ENCODE assay signal across 8 mouse cellular contexts in the genomic region with DNA sequence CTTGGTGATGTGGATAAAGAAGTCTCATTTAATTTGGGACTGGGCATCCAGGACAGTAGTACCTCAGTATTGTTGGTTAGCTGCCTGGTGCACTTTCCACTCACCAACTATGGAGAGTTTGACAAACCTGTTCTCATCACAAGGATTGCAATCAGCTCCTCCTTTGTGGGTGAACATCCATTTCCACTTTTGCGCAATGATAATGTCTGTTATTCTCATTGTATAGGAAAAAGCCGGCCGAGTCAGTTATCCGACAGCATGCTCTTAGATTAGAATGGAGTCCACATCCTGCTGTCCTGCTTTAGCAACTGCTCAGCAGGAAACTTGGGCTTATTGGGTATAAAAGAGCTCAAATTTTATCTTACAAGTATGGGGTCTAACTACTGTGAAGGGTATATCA. TPM values are rescaled to one million over a fixed set of nuclear protein-coding genes. Genes with fewer than 3 reads are reported as not detected.
DNase-seq lines count a peak whose midpoint lies in the region; ATAC-seq and TF ChIP-seq lines count a peak whose summit lies in the region.

No protein-coding gene starts in this region.

- peak overlapping the region; percentile 91 for H3K27ac ChIP-seq in forebrain, embryonic 10.5 days
- no peak overlapping the region for H3K27ac ChIP-seq in forebrain, postnatal 0 days (ENCODE audit: low read depth, low read length)
- no peak overlapping the region for H3K27ac ChIP-seq in ES-Bruce4 (ENCODE audit: insufficient read depth, low read length)
- no peak overlapping the region for H3K27ac ChIP-seq in heart, postnatal 0 days (ENCODE audit: low read depth)
- no peak overlapping the region; the same call in 1 of the 2 replicates for H3K27ac ChIP-seq in liver, embryonic 16.5 days (ENCODE audit: low read length)

- no peak overlapping the region for H3K9ac ChIP-seq in forebrain, postnatal 0 days
- peak overlapping the region; percentile 74 for H3K9ac ChIP-seq in ES-Bruce4 (ENCODE audit: low read depth, poor library complexity, severe bottlenecking)
- no peak overlapping the region for H3K9ac ChIP-seq in heart, postnatal 0 days (replicated peaks; ENCODE audit: low read depth, low read length)
- H3K9ac ChIP-seq in liver, embryonic 16.5 days (ENCODE audit: low read depth, low read length), result no peak overlapping the region

- H3K4me3 ChIP-seq in forebrain, embryonic 10.5 days, result peak overlapping the region; percentile 79
- H3K4me3 ChIP-seq in forebrain, postnatal 0 days (ENCODE audit: low read depth, low read length), result no peak overlapping the region
- no peak overlapping the region for H3K4me3 ChIP-seq in ES-Bruce4 (ENCODE audit: low read depth, low read length)
- peak overlapping the region; percentile 75 for H3K4me3 ChIP-seq in heart, postnatal 0 days (ENCODE audit: low read depth, low read length)
- peak overlapping the region; percentile 73; the same call in 1 of the 2 replicates for H3K4me3 ChIP-seq in liver, embryonic 16.5 days (ENCODE audit: low read depth, low read length)

- no peak for ATAC-seq in forebrain, postnatal 0 days
- ATAC-seq in heart, postnatal 0 days (ENCODE audit: insufficient read depth, low read depth), result no peak
- no peak for ATAC-seq in liver, embryonic 16.5 days (ENCODE audit: low read depth)

- peaks cover 19% of the 10 kb centered on the region for H3K4me1 ChIP-seq in forebrain, embryonic 10.5 days
- peaks cover 6% of the 10 kb centered on the region; the same call in 1 of the 2 replicates for H3K4me1 ChIP-seq in forebrain, postnatal 0 days (ENCODE audit: insufficient read depth)
- H3K4me1 ChIP-seq in ES-Bruce4 (ENCODE audit: control insufficient read depth, insufficient read depth, low read length), result no peaks in the 10 kb centered on the region
- peaks cover 13% of the 10 kb centered on the region for H3K4me1 ChIP-seq in heart, postnatal 0 days (ENCODE audit: control insufficient read depth, insufficient read depth)
- peaks cover 21% of the 10 kb centered on the region for H3K4me1 ChIP-seq in liver, embryonic 16.5 days (ENCODE audit: control insufficient read depth, low read depth, low read length)

- H3K4me2 ChIP-seq in forebrain, postnatal 0 days (ENCODE audit: low read depth), result no peak overlapping the region; the same call in 1 of the 2 replicates
- H3K4me2 ChIP-seq in heart, postnatal 0 days (ENCODE audit: low read depth, low read length), result peak overlapping the region; percentile 88
- peak overlapping the region; percentile 79 for H3K4me2 ChIP-seq in liver, embryonic 16.5 days (ENCODE audit: low read depth, low read length)

- H3K27me3 ChIP-seq in forebrain, embryonic 10.5 days (ENCODE audit: poor library complexity, severe bottlenecking), result no peaks in the 10 kb centered on the region
- no peaks in the 10 kb centered on the region for H3K27me3 ChIP-seq in forebrain, postnatal 0 days (ENCODE audit: insufficient read depth, low read length)
- no peaks in the 10 kb centered on the region for H3K27me3 ChIP-seq in ES-Bruce4 (ENCODE audit: control insufficient read depth, insufficient read depth, low read length, poor library complexity, severe bottlenecking)
- H3K27me3 ChIP-seq in heart, postnatal 0 days (ENCODE audit: control insufficient read depth, insufficient read depth, low read length), result no peaks in the 10 kb centered on the region
- H3K27me3 ChIP-seq in liver, embryonic 16.5 days (ENCODE audit: control insufficient read depth, insufficient read depth, low read depth, low read length), result no peaks in the 10 kb centered on the region

- TF ChIP-seq EP300 in ES-Bruce4 (IDR thresholded peaks at IDR 0.05; ENCODE audit: insufficient read depth, low read depth, low read length), result no peak
- no peak for TF ChIP-seq EP300 in heart, postnatal 0 days (IDR thresholded peaks at IDR 0.05; ENCODE audit: low read depth)

- peaks cover 59% of the 10 kb centered on the region for H3K36me3 ChIP-seq in forebrain, embryonic 10.5 days (replicated peaks)
- H3K36me3 ChIP-seq in forebrain, postnatal 0 days (ENCODE audit: insufficient read depth), result peaks cover 29% of the 10 kb centered on the region
- peaks cover 22% of the 10 kb centered on the region for H3K36me3 ChIP-seq in ES-Bruce4 (ENCODE audit: control insufficient read depth, insufficient read depth, low read length, poor library complexity, severe bottlenecking)
- H3K36me3 ChIP-seq in heart, postnatal 0 days (replicated peaks; ENCODE audit: control insufficient read depth, insufficient read depth, low read length), result peaks cover 31% of the 10 kb centered on the region
- H3K36me3 ChIP-seq in liver, embryonic 16.5 days (ENCODE audit: control insufficient read depth, insufficient read depth), result peaks cover 18% of the 10 kb centered on the region

- WGBS in forebrain, embryonic 10.5 days, result 95% methylated on average over 4 of the region's 4 CpGs
- 96% methylated on average over 4 of the region's 4 CpGs for WGBS in forebrain, postnatal 0 days
- WGBS in heart, postnatal 0 days, result 77% methylated on average over 4 of the region's 4 CpGs
- 85% methylated on average over 4 of the region's 4 CpGs for WGBS in liver, embryonic 16.5 days (ENCODE audit: insufficient replicate concordance)

- TF ChIP-seq POLR2A in ES-Bruce4 (IDR thresholded peaks at IDR 0.05; ENCODE audit: insufficient read depth, low read length), result no peak

- no peak for TF ChIP-seq CTCF in forebrain, postnatal 0 days (IDR thresholded peaks at IDR 0.05; ENCODE audit: low read depth)
- no peak for TF ChIP-seq CTCF in ES-Bruce4 (IDR thresholded peaks at IDR 0.05; ENCODE audit: low read depth, low read length)
- no peak for TF ChIP-seq CTCF in heart, postnatal 0 days (IDR thresholded peaks at IDR 0.05; ENCODE audit: low read depth)

- H3K9me3 ChIP-seq in forebrain, embryonic 10.5 days, result no peaks in the 10 kb centered on the region
- H3K9me3 ChIP-seq in forebrain, postnatal 0 days (ENCODE audit: low read length), result no peaks in the 10 kb centered on the region
- H3K9me3 ChIP-seq in ES-Bruce4 (replicated peaks; ENCODE audit: control insufficient read depth, insufficient read depth, low read length, poor library complexity, severe bottlenecking), result no peaks in the 10 kb centered on the region
- H3K9me3 ChIP-seq in heart, postnatal 0 days (replicated peaks; ENCODE audit: control insufficient read depth, low read length), result no peaks in the 10 kb centered on the region
- H3K9me3 ChIP-seq in liver, embryonic 16.5 days (replicated peaks; ENCODE audit: control insufficient read depth, low read length), result no peaks in the 10 kb centered on the region

- no peak for DNase-seq in forebrain, embryonic 10.5 days (ENCODE audit: extremely low spot score, low spot score)
- no peak for DNase-seq in forebrain, postnatal 0 days
- DNase-seq in heart, postnatal 0 days (ENCODE audit: low spot score), result no peak
- no peak for DNase-seq in cerebellum, postnatal 14 days
- DNase-seq in right cerebral cortex, postnatal 4 days, result no peak
- no peak for DNase-seq in frontal cortex, postnatal 25 days (ENCODE audit: low spot score in 2 of 2)

RNA-seq across cellular contexts. Expression of a gene that starts 0.9 kb away (rescaled TPM):
- 117 and 121 TPM in 2 replicates for polyA plus RNA-seq in forebrain, embryonic 10.5 days (2016; fragmentation: Nextera tagmentation; extraction: Ambion mirVana)
- total RNA-seq in forebrain, postnatal 0 days (2014; rRNA removed), result 83.4 and 103 TPM in 2 replicates
- polyA plus RNA-seq in forebrain, postnatal 0 days (2015; fragmentation: Nextera tagmentation; extraction: Ambion mirVana), result 102 and 111 TPM in 2 replicates
- polyA plus RNA-seq in ES-Bruce4 (2011; ENCODE audit: insufficient read depth, insufficient read length, low read depth, missing spikeins), result 44.0 and 54.7 TPM in 2 replicates
- total RNA-seq in heart, postnatal 0 days (2014; rRNA removed; ENCODE audit: low replicate concordance), result 41.9 and 48.7 TPM in 2 replicates
- polyA plus RNA-seq in heart, postnatal 0 days (2015; fragmentation: Nextera tagmentation; extraction: Ambion mirVana), result 54.1 and 59.1 TPM in 2 replicates
- polyA plus RNA-seq in liver, embryonic 16.5 days (2015; fragmentation: Nextera tagmentation; extraction: Ambion mirVana), result 27.6 and 32.4 TPM in 2 replicates

RNA-seq across cellular contexts. Expression of a gene that starts 10.8 kb away (rescaled TPM):
- polyA plus RNA-seq in forebrain, embryonic 10.5 days (2016; fragmentation: Nextera tagmentation; extraction: Ambion mirVana), result 12.8 and 12.9 TPM in 2 replicates
- 11.3 and 12.2 TPM in 2 replicates for total RNA-seq in forebrain, postnatal 0 days (2014; rRNA removed)
- 11.4 and 13.8 TPM in 2 replicates for polyA plus RNA-seq in forebrain, postnatal 0 days (2015; fragmentation: Nextera tagmentation; extraction: Ambion mirVana)
- 25.3 and 25.7 TPM in 2 replicates for polyA plus RNA-seq in ES-Bruce4 (2011; ENCODE audit: insufficient read depth, insufficient read length, low read depth, missing spikeins)
- total RNA-seq in heart, postnatal 0 days (2014; rRNA removed; ENCODE audit: low replicate concordance), result 2.6 and 6.0 TPM in 2 replicates
- 2.2 and 2.7 TPM in 2 replicates for polyA plus RNA-seq in heart, postnatal 0 days (2015; fragmentation: Nextera tagmentation; extraction: Ambion mirVana)
- 2.0 and 4.5 TPM in 2 replicates for polyA plus RNA-seq in liver, embryonic 16.5 days (2015; fragmentation: Nextera tagmentation; extraction: Ambion mirVana)

RNA-seq across cellular contexts. Expression of a gene that starts 29.1 kb away (rescaled TPM):
- polyA plus RNA-seq in forebrain, embryonic 10.5 days (2016; fragmentation: Nextera tagmentation; extraction: Ambion mirVana), result 0.22 and 0.30 TPM in 2 replicates
- total RNA-seq in forebrain, postnatal 0 days (2014; rRNA removed), result 0.38 and 0.71 TPM in 2 replicates
- 0.59 and 0.61 TPM in 2 replicates for polyA plus RNA-seq in forebrain, postnatal 0 days (2015; fragmentation: Nextera tagmentation; extraction: Ambion mirVana)
- 2.5 and 3.7 TPM in 2 replicates for polyA plus RNA-seq in ES-Bruce4 (2011; ENCODE audit: insufficient read depth, insufficient read length, low read depth, missing spikeins)
- not detected in 2 replicates for total RNA-seq in heart, postnatal 0 days (2014; rRNA removed; ENCODE audit: low replicate concordance)
- polyA plus RNA-seq in heart, postnatal 0 days (2015; fragmentation: Nextera tagmentation; extraction: Ambion mirVana), result 0.12 TPM in 1 of 2 replicates, not detected in the other
- 1.4 and 1.5 TPM in 2 replicates for polyA plus RNA-seq in liver, embryonic 16.5 days (2015; fragmentation: Nextera tagmentation; extraction: Ambion mirVana)

RNA-seq across cellular contexts. Expression of a gene that starts 29.7 kb away (rescaled TPM):
- 8.2 and 12.1 TPM in 2 replicates for polyA plus RNA-seq in forebrain, embryonic 10.5 days (2016; fragmentation: Nextera tagmentation; extraction: Ambion mirVana)
- total RNA-seq in forebrain, postnatal 0 days (2014; rRNA removed), result 24.7 and 34.5 TPM in 2 replicates
- 7.2 and 8.4 TPM in 2 replicates for polyA plus RNA-seq in forebrain, postnatal 0 days (2015; fragmentation: Nextera tagmentation; extraction: Ambion mirVana)
- 32.4 and 33.8 TPM in 2 replicates for polyA plus RNA-seq in ES-Bruce4 (2011; ENCODE audit: insufficient read depth, insufficient read length, low read depth, missing spikeins)
- total RNA-seq in heart, postnatal 0 days (2014; rRNA removed; ENCODE audit: low replicate concordance), result 18.4 and 20.4 TPM in 2 replicates
- 5.4 and 5.5 TPM in 2 replicates for polyA plus RNA-seq in heart, postnatal 0 days (2015; fragmentation: Nextera tagmentation; extraction: Ambion mirVana)
- 3.5 and 3.6 TPM in 2 replicates for polyA plus RNA-seq in liver, embryonic 16.5 days (2015; fragmentation: Nextera tagmentation; extraction: Ambion mirVana)

RNA-seq across cellular contexts. Expression of a gene that starts 42.2 kb away (rescaled TPM):
- polyA plus RNA-seq in forebrain, embryonic 10.5 days (2016; fragmentation: Nextera tagmentation; extraction: Ambion mirVana), result 1.4 and 1.7 TPM in 2 replicates
- total RNA-seq in forebrain, postnatal 0 days (2014; rRNA removed), result 12.2 and 18.3 TPM in 2 replicates
- 53.8 and 68.9 TPM in 2 replicates for polyA plus RNA-seq in forebrain, postnatal 0 days (2015; fragmentation: Nextera tagmentation; extraction: Ambion mirVana)
- 14.3 and 21.4 TPM in 2 replicates for polyA plus RNA-seq in ES-Bruce4 (2011; ENCODE audit: insufficient read depth, insufficient read length, low read depth, missing spikeins)
- total RNA-seq in heart, postnatal 0 days (2014; rRNA removed; ENCODE audit: low replicate concordance), result not detected in 2 replicates
- polyA plus RNA-seq in heart, postnatal 0 days (2015; fragmentation: Nextera tagmentation; extraction: Ambion mirVana), result 0.37 TPM in 2 replicates
- polyA plus RNA-seq in liver, embryonic 16.5 days (2015; fragmentation: Nextera tagmentation; extraction: Ambion mirVana), result 0.05 and 0.11 TPM in 2 replicates

Comparison
In these comparisons a context has a peak if more than half of its experiments do, and no peak if none do; other contexts are left out.
1. H3K4me3 ChIP-seq: peak in forebrain, embryonic 10.5 days (single experiment), heart, postnatal 0 days (single experiment) and liver, embryonic 16.5 days (single experiment); none in forebrain, postnatal 0 days (single experiment) and ES-Bruce4 (single experiment).